Mouse (Mus musculus): Measurements from ENCODE around the gene Rbm43.

DNA sequence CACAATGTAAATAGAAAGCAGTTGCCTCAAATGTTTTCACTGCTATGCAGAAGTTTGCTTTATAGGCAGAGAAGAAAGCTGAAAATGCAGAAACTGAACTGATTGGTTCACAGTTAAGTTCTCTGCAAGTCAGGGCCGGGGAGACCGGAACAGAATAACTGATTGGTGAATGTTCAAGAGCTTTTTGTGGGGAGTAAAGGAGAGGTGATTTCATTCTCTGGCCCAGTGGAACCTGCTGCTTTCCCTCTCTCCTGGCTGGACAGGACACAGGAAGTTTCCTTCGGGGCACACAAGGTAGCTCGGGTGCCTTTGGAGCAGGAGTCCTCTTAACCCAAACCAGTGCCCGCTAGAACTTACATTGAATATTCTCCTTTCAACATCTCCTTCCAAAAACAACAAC is 37.2 kb upstream of the Rbm43 start:
- TF ChIP-seq CTCF (IDR thresholded peaks at IDR 0.05; ENCODE audit: borderline replicate concordance, insufficient read depth, low read length) (no peak), POLR2A (IDR thresholded peaks at IDR 0.05; ENCODE audit: low read depth, low read length) (peak; percentile 36; the same call in 1 of the 2 replicates)
